Comparison of ENCODE assay signal across 21 mouse cellular contexts in genomic region chr17:21838510-21838909, GRCm38 (mm10). TPM values are rescaled to one million over a fixed set of nuclear protein-coding genes. Genes with fewer than 3 reads are reported as not detected.
A peak's percentile ranks its signal among the peaks of the same experiment; 100 is the strongest.
DNase-seq lines count a peak whose midpoint lies in the region; ATAC-seq and TF ChIP-seq lines count a peak whose summit lies in the region.
"Had no signal": no experiment of that assay in that cellular context is flagged by ENCODE, and none has a peak within 500 bp of the region (broad histone marks: within the 10 kb centered on the region; RNA-seq: fewer than 3 reads in every experiment).

No protein-coding gene starts in this region.

- DNase-seq in heart, adult 2 months, result no peak
- no peak for DNase-seq in heart, postnatal 25 days (ENCODE audit: low spot score)
- no peak for DNase-seq in liver, postnatal 0 days
- no peak for DNase-seq in liver, embryonic 11.5 days (ENCODE audit: low spot score)
- peak; percentile 28 for DNase-seq in NIH3T3 (ENCODE audit: low read depth)
- DNase-seq in splenic B cell, adult 2 months (ENCODE audit: low read depth, low spot score), result peak; percentile 1
- no peak for DNase-seq in urinary bladder, postnatal 14 days (ENCODE audit: low spot score)
- DNase-seq in left cerebral cortex, adult 2 months (ENCODE audit: extremely low spot score in 1 of 2, low spot score in 2 of 2), result no peak
- DNase-seq: adrenal gland, postnatal 36 days; cerebellum, adult 2 months; cerebellum, postnatal 36 days; gastrocnemius, postnatal 10 days; heart, adult 18-20 months; thymus, postnatal 36 days had no signal

- H3K9ac ChIP-seq in heart, adult 2 months (ENCODE audit: low read depth, low read length), result no peak overlapping the region
- H3K9ac ChIP-seq in liver, postnatal 0 days (replicated peaks), result no peak overlapping the region
- no peak overlapping the region for H3K9ac ChIP-seq in liver, embryonic 11.5 days (ENCODE audit: low read depth, low read length)
- H3K9ac ChIP-seq: forebrain, embryonic 13.5 days; limb, embryonic 13.5 days; lung, embryonic 15.5 days; neural tube, embryonic 15.5 days had no signal

- no peak overlapping the region for H3K27ac ChIP-seq in heart, adult 2 months
- H3K27ac ChIP-seq in liver, postnatal 0 days (ENCODE audit: low read depth), result no peak overlapping the region
- no peak overlapping the region for H3K27ac ChIP-seq in liver, embryonic 11.5 days (ENCODE audit: low read depth, low read length)
- no peak overlapping the region for H3K27ac ChIP-seq in left cerebral cortex, adult 2 months
- H3K27ac ChIP-seq: embryonic facial prominence, embryonic 10.5 days; forebrain, embryonic 13.5 days; limb, embryonic 13.5 days; lung, embryonic 15.5 days; neural tube, embryonic 15.5 days had no signal

- 0 out of 2 replicates have a peak, but pooled peaks have one; percentile 9 for TF ChIP-seq CTCF in heart, adult 2 months (IDR thresholded peaks at IDR 0.05)
- TF ChIP-seq CTCF in liver, postnatal 0 days (IDR thresholded peaks at IDR 0.05; ENCODE audit: low read depth), result peak; percentile 19; the same call in 1 of the 2 replicates
- no peak for TF ChIP-seq CTCF in left cerebral cortex, adult 2 months (IDR thresholded peaks at IDR 0.05)

- ATAC-seq in liver, postnatal 0 days, result no peak
- no peak for ATAC-seq in liver, embryonic 11.5 days (replicated peaks; ENCODE audit: low FRiP score)
- ATAC-seq: forebrain, embryonic 13.5 days; midbrain, embryonic 16.5 days had no signal

- no peaks in the 10 kb centered on the region for H3K9me3 ChIP-seq in liver, postnatal 0 days (ENCODE audit: low read length)
- no peaks in the 10 kb centered on the region for H3K9me3 ChIP-seq in liver, embryonic 11.5 days (ENCODE audit: control insufficient read depth, low read length)
- H3K9me3 ChIP-seq: embryonic facial prominence, embryonic 10.5 days; forebrain, embryonic 13.5 days; limb, embryonic 13.5 days; lung, embryonic 15.5 days; megakaryocyte, embryonic 14.5 days; neural tube, embryonic 15.5 days had no signal

- no peak for TF ChIP-seq POLR2A in heart, adult 2 months (IDR thresholded peaks at IDR 0.05; ENCODE audit: insufficient read depth, low read depth, low read length)

- no peak overlapping the region for H3K4me3 ChIP-seq in heart, adult 2 months
- no peak overlapping the region for H3K4me3 ChIP-seq in liver, postnatal 0 days (ENCODE audit: low read depth, low read length)
- no peak overlapping the region for H3K4me3 ChIP-seq in liver, embryonic 11.5 days (ENCODE audit: low read depth, low read length)
- H3K4me3 ChIP-seq in left cerebral cortex, adult 2 months, result no peak overlapping the region
- H3K4me3 ChIP-seq: embryonic facial prominence, embryonic 10.5 days; forebrain, embryonic 13.5 days; limb, embryonic 13.5 days; lung, embryonic 15.5 days; megakaryocyte, embryonic 14.5 days; neural tube, embryonic 15.5 days had no signal

- H3K36me3 ChIP-seq in heart, adult 2 months (ENCODE audit: control insufficient read depth, insufficient read depth, low read length), result no peaks in the 10 kb centered on the region
- H3K36me3 ChIP-seq in liver, postnatal 0 days (replicated peaks; ENCODE audit: insufficient read depth, low read length), result no peaks in the 10 kb centered on the region
- no peaks in the 10 kb centered on the region; the same call in 1 of the 2 replicates for H3K36me3 ChIP-seq in liver, embryonic 11.5 days (ENCODE audit: control insufficient read depth, insufficient read depth, low read length)
- H3K36me3 ChIP-seq in splenic B cell, adult 2 months (ENCODE audit: control insufficient read depth, insufficient read depth, low read length, poor library complexity, severe bottlenecking), result no peaks in the 10 kb centered on the region
- H3K36me3 ChIP-seq: lung, embryonic 15.5 days; neural tube, embryonic 15.5 days had no signal

- H3K27me3 ChIP-seq in heart, adult 2 months (ENCODE audit: control insufficient read depth, insufficient read depth, low read length), result no peaks in the 10 kb centered on the region
- H3K27me3 ChIP-seq in liver, postnatal 0 days (ENCODE audit: insufficient read depth, low read length), result no peaks in the 10 kb centered on the region
- H3K27me3 ChIP-seq in liver, embryonic 11.5 days (replicated peaks; ENCODE audit: control insufficient read depth, insufficient read depth, low read length), result no peaks in the 10 kb centered on the region
- no peaks in the 10 kb centered on the region for H3K27me3 ChIP-seq in splenic B cell, adult 2 months (ENCODE audit: control insufficient read depth, insufficient read depth, low read length, poor library complexity, severe bottlenecking)
- H3K27me3 ChIP-seq: forebrain, embryonic 13.5 days; limb, embryonic 13.5 days; lung, embryonic 15.5 days; megakaryocyte, embryonic 14.5 days; neural tube, embryonic 15.5 days had no signal

- intact Hi-C loops in heart, adult 2 months (cut with DNase I), result no loop called here
- intact Hi-C loops in heart, postnatal 25 days (cut with DNase I), result no loop called here
- intact Hi-C loops in left cerebral cortex, adult 2 months (cut with DNase I), result no loop called here

- no peak for TF ChIP-seq EP300 in heart, adult 2 months (IDR thresholded peaks at IDR 0.05; ENCODE audit: insufficient read depth, low read depth, low read length)
- TF ChIP-seq EP300 in liver, postnatal 0 days (IDR thresholded peaks at IDR 0.05; ENCODE audit: low read depth), result no peak

- H3K4me1 ChIP-seq in heart, adult 2 months (ENCODE audit: control insufficient read depth, insufficient read depth, low read length), result no peaks in the 10 kb centered on the region
- no peaks in the 10 kb centered on the region for H3K4me1 ChIP-seq in liver, postnatal 0 days (ENCODE audit: insufficient read depth)
- H3K4me1 ChIP-seq in liver, embryonic 11.5 days (replicated peaks; ENCODE audit: control insufficient read depth, insufficient read depth, low read length), result no peaks in the 10 kb centered on the region
- H3K4me1 ChIP-seq: embryonic facial prominence, embryonic 10.5 days; forebrain, embryonic 13.5 days; limb, embryonic 13.5 days; lung, embryonic 15.5 days; neural tube, embryonic 15.5 days had no signal

- no peak overlapping the region for H3K4me2 ChIP-seq in liver, postnatal 0 days (ENCODE audit: low read depth, low read length)
- no peak overlapping the region for H3K4me2 ChIP-seq in liver, embryonic 11.5 days
- H3K4me2 ChIP-seq: forebrain, embryonic 13.5 days; limb, embryonic 13.5 days; lung, embryonic 15.5 days; neural tube, embryonic 15.5 days had no signal

- WGBS in heart, adult 2 months, result 68% methylated on average over 2 of the region's 2 CpGs
- WGBS in liver, postnatal 0 days (ENCODE audit: insufficient replicate concordance), result 41% methylated on average over 2 of the region's 2 CpGs
- WGBS in liver, embryonic 11.5 days, result 59% methylated on average over 2 of the region's 2 CpGs

- H3K79me2 ChIP-seq in heart, adult 2 months (replicated peaks; ENCODE audit: control insufficient read depth, insufficient read depth, low read length), result no peaks in the 10 kb centered on the region

RNA-seq across cellular contexts. Expression of gene Zfp820, which starts 7.1 kb away (rescaled TPM):
- under 1 TPM; 0.65 to 0.86 TPM for total RNA-seq in heart, adult 2 months (2021)
- 0.08 and 0.35 TPM in 2 replicates for polyA plus RNA-seq in heart, adult 2 months (2012; rRNA removed)
- 1 to 10 TPM; 1.1 to 1.2 TPM for total RNA-seq in heart, postnatal 25 days (2021)
- polyA plus RNA-seq in liver, postnatal 0 days (2015; fragmentation: Nextera tagmentation; extraction: Ambion mirVana), result 1.2 and 1.4 TPM in 2 replicates
- 3.8 and 5.9 TPM in 2 replicates for polyA plus RNA-seq in liver, embryonic 11.5 days (2014; fragmentation: Nextera tagmentation; extraction: Ambion mirVana)
- total RNA-seq in left cerebral cortex, adult 2 months (2021), result under 1 TPM; 0.66 to 0.72 TPM

Comparison
In these comparisons a context has a peak if more than half of its experiments do, and no peak if none do; other contexts are left out.
1. DNase-seq: peak in NIH3T3 (single experiment) and splenic B cell, adult 2 months (single experiment); none in heart, adult 2 months (0 of 2), heart, postnatal 25 days (single experiment), liver, postnatal 0 days (single experiment), liver, embryonic 11.5 days (single experiment), urinary bladder, postnatal 14 days (single experiment) and left cerebral cortex, adult 2 months (0 of 2).